Mouse (Mus musculus) G1E (cell line): ENCODE data around the gene Il4i1. TPM values are rescaled to one million over a fixed set of nuclear protein-coding genes. Genes with fewer than 3 reads are reported as not detected.

Experiments used
- ATAC-seq: 2 replicates; pipeline ENCODE4 v1.8.0; 2016; ENCODE audit warnings: mild to moderate bottlenecking; ENCODE audit not compliant: insufficient number of reproducible peaks, poor library complexity, low FRiP score, severe bottlenecking; ENCODE audit errors: extremely low read depth
- DNase-seq: peaks from one replicate; pipeline ENCODE4 v3.0.0; 2012; ENCODE audit warnings: low spot score
- H3K27me3 ChIP-seq: 2 replicates; pipeline ENCODE4 v1.6.1; 2012; ENCODE audit warnings: mild to moderate bottlenecking, low read length, inconsistent platforms; ENCODE audit not compliant: insufficient read depth
- H3K36me3 ChIP-seq: replicated peaks from 2 replicates; pipeline ENCODE3; 2012; ENCODE audit warnings: mild to moderate bottlenecking, inconsistent platforms
- H3K4me1 ChIP-seq: 2 replicates; pipeline ENCODE4 v1.6.1; 2012; ENCODE audit warnings: low read depth, low read length, inconsistent platforms, mixed read lengths; ENCODE audit not compliant: insufficient read depth
- H3K4me3 ChIP-seq: 2 replicates; pipeline ENCODE4 v1.5.1; 2012; ENCODE audit warnings: low read depth, mild to moderate bottlenecking, inconsistent platforms, low read length, moderate library complexity, mixed read lengths
- H3K9me3 ChIP-seq: replicated peaks from 2 replicates; pipeline ENCODE4 v1.6.1; 2012; ENCODE audit warnings: inconsistent platforms
- CTCF ChIP-seq: IDR thresholded peaks from 2 replicates; pipeline ENCODE4 v1.5.1; 2012; ENCODE audit warnings: low read depth, low read length, inconsistent platforms, mixed read lengths
- GATA1 ChIP-seq: IDR thresholded peaks from 2 replicates; pipeline ENCODE4 v1.6.1; 2012; ENCODE audit warnings: borderline replicate concordance, low read length, inconsistent platforms, mixed read lengths
- GATA2 ChIP-seq: IDR thresholded peaks from 2 replicates; pipeline ENCODE4 v1.6.1; 2012; ENCODE audit warnings: low read depth, low read length, inconsistent platforms, borderline replicate concordance
- POLR2AphosphoS5 ChIP-seq: IDR thresholded peaks from 2 replicates; pipeline ENCODE4 v1.6.1; 2012; ENCODE audit warnings: low read depth, low read length, inconsistent platforms; ENCODE audit not compliant: insufficient replicate concordance
- TAL1 ChIP-seq: conservative IDR thresholded peaks from 2 replicates; pipeline ENCODE4 v1.6.1; 2012; ENCODE audit warnings: low read depth, low read length, inconsistent platforms, mixed read lengths
- polyA plus RNA-seq: library from polyadenylated mRNA; stranded (reverse); fragments of >175 nt; gene quantifications from 2 replicates; pipeline ENCODE4 v1.2.3, GENCODE M21; 2012
- total RNA-seq, 2 experiments: library from RNA; stranded (forward) in 1 of 2; stranded (reverse) in 1 of 2; fragments of 200-1000 nt in 1 of 2; fragments of >200 nt in 1 of 2; fragmentation: Nextera tagmentation in 1 of 2; gene quantifications; 2 replicates each; pipeline ENCODE4 v1.2.3; 2014 to 2017

The Il4i1 gene
- total and polyA plus RNA-seq, 3 experiments, result 1.3 to 4.2 (median 3.2) TPM

GRCm38 (mm10) chr7:44883036-44883435, 66.8 kb downstream of the Il4i1 start:
- Histone ChIP-seq H3K4me3 (no peak overlapping the region), H3K9me3 (no peaks in the 10 kb centered on the region), H3K27me3 (no peaks in the 10 kb centered on the region), H3K36me3 (peaks cover 98% of the 10 kb centered on the region), H3K4me1 (peaks cover 18% of the 10 kb centered on the region)
- TF ChIP-seq CTCF (no peak), GATA1 (no peak), POLR2AphosphoS5 (no peak), TAL1 (no peak), GATA2 (no peak)
- DNase-seq, result no peak
- ATAC-seq, result no peak

- Histone ChIP-seq H3K36me3 (peaks cover 98% of the 10 kb centered on the region), H3K4me3 (no peak overlapping the region), H3K4me1 (peaks cover 26% of the 10 kb centered on the region), H3K27me3 (no peaks in the 10 kb centered on the region), H3K9me3 (no peaks in the 10 kb centered on the region)
- TF ChIP-seq GATA2 (no peak), POLR2AphosphoS5 (no peak), CTCF (no peak), GATA1 (no peak)
- DNase-seq (no peak), ATAC-seq (no peak)
Observed at GRCm38 (mm10) chr7:44884637-44885036, 68.5 kb downstream of the Il4i1 start.

- no peaks in the 10 kb centered on the region for H3K27me3 ChIP-seq
- peaks cover 90% of the 10 kb centered on the region for H3K36me3 ChIP-seq
- DNase-seq (no peak), ATAC-seq (no peak)
- no peak overlapping the region for H3K4me3 ChIP-seq
- no peak for TF ChIP-seq GATA2
- no peak for TF ChIP-seq TAL1
- no peak for TF ChIP-seq POLR2AphosphoS5
- TF ChIP-seq CTCF, result no peak
- TF ChIP-seq GATA1, result no peak
- H3K9me3 ChIP-seq, result no peaks in the 10 kb centered on the region
- H3K4me1 ChIP-seq, result peaks cover 44% of the 10 kb centered on the region
Observed at GRCm38 (mm10) chr7:44886964-44887363, 70.8 kb downstream of the Il4i1 start.

GRCm38 (mm10) chr7:44888256-44889105, 72.3 kb downstream of the Il4i1 start:
- H3K27me3 ChIP-seq, result no peaks in the 10 kb centered on the region
- ATAC-seq, result no peak
- H3K4me3 ChIP-seq, result no peak overlapping the region
- peaks cover 75% of the 10 kb centered on the region for H3K36me3 ChIP-seq
- TF ChIP-seq CTCF (no peak), POLR2AphosphoS5 (no peak), TAL1 (no peak), GATA2 (no peak), GATA1 (no peak)
- DNase-seq, result no peak
- H3K4me1 ChIP-seq, result peaks cover 51% of the 10 kb centered on the region
- no peaks in the 10 kb centered on the region for H3K9me3 ChIP-seq

GRCm38 (mm10) chr7:44890180-44890579, 74.0 kb downstream of the Il4i1 start:
- Histone ChIP-seq H3K9me3 (no peaks in the 10 kb centered on the region), H3K27me3 (no peaks in the 10 kb centered on the region), H3K36me3 (peaks cover 60% of the 10 kb centered on the region), H3K4me1 (peaks cover 57% of the 10 kb centered on the region), H3K4me3 (no peak overlapping the region; the same call in 1 of the 2 replicates)
- no peak for ATAC-seq
- TF ChIP-seq GATA1 (no peak), TAL1 (no peak), GATA2 (no peak), CTCF (no peak), POLR2AphosphoS5 (no peak)
- no peak for DNase-seq

Other genes starting within 250 kb of the Il4i1 start
Only the 20 nearest of the 25 such genes appear.
- not detected in 2 replicates for gene Myh14, start 145.5 kb upstream of the Il4i1 start, total RNA-seq (2014; fragmentation: Nextera tagmentation)
- gene Myh14, start 145.5 kb upstream of the Il4i1 start, total RNA-seq (2017), result not detected in 2 replicates
- not detected in 2 replicates for gene Myh14, start 145.5 kb upstream of the Il4i1 start, polyA plus RNA-seq
- gene Izumo2, start 107.6 kb upstream of the Il4i1 start, total RNA-seq (2014; fragmentation: Nextera tagmentation), result not detected in 2 replicates
- gene Izumo2, start 107.6 kb upstream of the Il4i1 start, total RNA-seq (2017), result not detected in 2 replicates
- gene Izumo2, start 107.6 kb upstream of the Il4i1 start, polyA plus RNA-seq, result not detected in 2 replicates
- gene Vrk3, start 68.0 kb upstream of the Il4i1 start, total RNA-seq (2014; fragmentation: Nextera tagmentation), result 44.9 and 48.7 TPM in 2 replicates
- 48.8 and 49.0 TPM in 2 replicates for gene Vrk3, start 68.0 kb upstream of the Il4i1 start, total RNA-seq (2017)
- gene Vrk3, start 68.0 kb upstream of the Il4i1 start, polyA plus RNA-seq, result 72.0 and 82.5 TPM in 2 replicates
- gene Zfp473, start 65.3 kb upstream of the Il4i1 start, total RNA-seq (2014; fragmentation: Nextera tagmentation), result 3.9 and 4.1 TPM in 2 replicates
- gene Zfp473, start 65.3 kb upstream of the Il4i1 start, total RNA-seq (2017), result 4.0 and 4.5 TPM in 2 replicates
- gene Zfp473, start 65.3 kb upstream of the Il4i1 start, polyA plus RNA-seq, result 0.14 and 0.33 TPM in 2 replicates
- 96.5 and 160 TPM in 2 replicates for gene Nup62, start 299 bp upstream of the Il4i1 start, total RNA-seq (2014; fragmentation: Nextera tagmentation)
- 94.9 and 102 TPM in 2 replicates for gene Nup62, start 299 bp upstream of the Il4i1 start, total RNA-seq (2017)
- gene Nup62, start 299 bp upstream of the Il4i1 start, polyA plus RNA-seq, result 85.4 and 157 TPM in 2 replicates
- gene Atf5, start 271 bp downstream of the Il4i1 start, total RNA-seq (2014; fragmentation: Nextera tagmentation), result 37.7 and 58.5 TPM in 2 replicates
- gene Atf5, start 271 bp downstream of the Il4i1 start, total RNA-seq (2017), result 5.2 and 8.6 TPM in 2 replicates
- 282 and 396 TPM in 2 replicates for gene Atf5, start 271 bp downstream of the Il4i1 start, polyA plus RNA-seq
- gene Akt1s1, start 32.6 kb downstream of the Il4i1 start, total RNA-seq (2014; fragmentation: Nextera tagmentation), result 13.3 and 14.4 TPM in 2 replicates
- gene Akt1s1, start 32.6 kb downstream of the Il4i1 start, total RNA-seq (2017), result 23.7 and 32.5 TPM in 2 replicates
- gene Akt1s1, start 32.6 kb downstream of the Il4i1 start, polyA plus RNA-seq, result 290 and 566 TPM in 2 replicates
- 32.3 and 33.5 TPM in 2 replicates for gene Tbc1d17, start 32.7 kb downstream of the Il4i1 start, total RNA-seq (2014; fragmentation: Nextera tagmentation)
- gene Tbc1d17, start 32.7 kb downstream of the Il4i1 start, total RNA-seq (2017), result 25.7 and 33.5 TPM in 2 replicates
- gene Tbc1d17, start 32.7 kb downstream of the Il4i1 start, polyA plus RNA-seq, result 65.4 and 75.7 TPM in 2 replicates
- gene Pnkp, start 40.8 kb downstream of the Il4i1 start, total RNA-seq (2014; fragmentation: Nextera tagmentation), result 20.5 and 35.8 TPM in 2 replicates
- gene Pnkp, start 40.8 kb downstream of the Il4i1 start, total RNA-seq (2017), result 28.2 and 36.2 TPM in 2 replicates
- gene Pnkp, start 40.8 kb downstream of the Il4i1 start, polyA plus RNA-seq, result 33.0 and 35.9 TPM in 2 replicates
- gene Ptov1, start 53.4 kb downstream of the Il4i1 start, total RNA-seq (2014; fragmentation: Nextera tagmentation), result 65.9 and 75.4 TPM in 2 replicates
- 27.2 and 33.2 TPM in 2 replicates for gene Ptov1, start 53.4 kb downstream of the Il4i1 start, total RNA-seq (2017)
- 145 and 150 TPM in 2 replicates for gene Ptov1, start 53.4 kb downstream of the Il4i1 start, polyA plus RNA-seq
- 77.5 and 96.6 TPM in 2 replicates for gene Med25, start 76.3 kb downstream of the Il4i1 start, total RNA-seq (2014; fragmentation: Nextera tagmentation)
- gene Med25, start 76.3 kb downstream of the Il4i1 start, total RNA-seq (2017), result 14.0 and 16.5 TPM in 2 replicates
- 367 and 482 TPM in 2 replicates for gene Med25, start 76.3 kb downstream of the Il4i1 start, polyA plus RNA-seq
- gene Fuz, start 79.7 kb downstream of the Il4i1 start, total RNA-seq (2014; fragmentation: Nextera tagmentation), result 13.6 and 17.8 TPM in 2 replicates
- gene Fuz, start 79.7 kb downstream of the Il4i1 start, total RNA-seq (2017), result 16.8 and 19.0 TPM in 2 replicates
- gene Fuz, start 79.7 kb downstream of the Il4i1 start, polyA plus RNA-seq, result 37.5 and 49.0 TPM in 2 replicates
- 68.8 and 98.0 TPM in 2 replicates for gene Ap2a1, start 113.1 kb downstream of the Il4i1 start, total RNA-seq (2014; fragmentation: Nextera tagmentation)
- 19.8 and 30.8 TPM in 2 replicates for gene Ap2a1, start 113.1 kb downstream of the Il4i1 start, total RNA-seq (2017)
- 92.1 and 98.8 TPM in 2 replicates for gene Ap2a1, start 113.1 kb downstream of the Il4i1 start, polyA plus RNA-seq
- not detected in 2 replicates for gene Tsks, start 126.8 kb downstream of the Il4i1 start, total RNA-seq (2014; fragmentation: Nextera tagmentation)
- not detected in 2 replicates for gene Tsks, start 126.8 kb downstream of the Il4i1 start, total RNA-seq (2017)
- gene Tsks, start 126.8 kb downstream of the Il4i1 start, polyA plus RNA-seq, result 0.29 and 0.44 TPM in 2 replicates
- 0.53 and 2.4 TPM in 2 replicates for gene Cpt1c, start 158.5 kb downstream of the Il4i1 start, total RNA-seq (2014; fragmentation: Nextera tagmentation)
- 0.11 and 0.23 TPM in 2 replicates for gene Cpt1c, start 158.5 kb downstream of the Il4i1 start, total RNA-seq (2017)
- 0.28 and 0.33 TPM in 2 replicates for gene Cpt1c, start 158.5 kb downstream of the Il4i1 start, polyA plus RNA-seq
- gene Prmt1, start 170.2 kb downstream of the Il4i1 start, total RNA-seq (2014; fragmentation: Nextera tagmentation), result 165 and 169 TPM in 2 replicates
- 97.2 and 113 TPM in 2 replicates for gene Prmt1, start 170.2 kb downstream of the Il4i1 start, total RNA-seq (2017)
- gene Prmt1, start 170.2 kb downstream of the Il4i1 start, polyA plus RNA-seq, result 89.5 and 105 TPM in 2 replicates
- 129 and 135 TPM in 2 replicates for gene Irf3, start 181.3 kb downstream of the Il4i1 start, total RNA-seq (2014; fragmentation: Nextera tagmentation)
- gene Irf3, start 181.3 kb downstream of the Il4i1 start, total RNA-seq (2017), result 107 and 135 TPM in 2 replicates
- 65.6 and 87.1 TPM in 2 replicates for gene Irf3, start 181.3 kb downstream of the Il4i1 start, polyA plus RNA-seq
- gene Bcl2l12, start 182.3 kb downstream of the Il4i1 start, total RNA-seq (2014; fragmentation: Nextera tagmentation), result 11.1 and 13.9 TPM in 2 replicates
- gene Bcl2l12, start 182.3 kb downstream of the Il4i1 start, total RNA-seq (2017), result 15.6 and 20.4 TPM in 2 replicates
- gene Bcl2l12, start 182.3 kb downstream of the Il4i1 start, polyA plus RNA-seq, result 65.9 and 74.6 TPM in 2 replicates
- gene Scaf1, start 200.0 kb downstream of the Il4i1 start, total RNA-seq (2014; fragmentation: Nextera tagmentation), result 66.0 and 111 TPM in 2 replicates
- gene Scaf1, start 200.0 kb downstream of the Il4i1 start, total RNA-seq (2017), result 11.3 and 13.5 TPM in 2 replicates
- 203 and 244 TPM in 2 replicates for gene Scaf1, start 200.0 kb downstream of the Il4i1 start, polyA plus RNA-seq
- 16.3 and 22.1 TPM in 2 replicates for gene Rras, start 201.6 kb downstream of the Il4i1 start, total RNA-seq (2014; fragmentation: Nextera tagmentation)
- 3.1 and 3.2 TPM in 2 replicates for gene Rras, start 201.6 kb downstream of the Il4i1 start, total RNA-seq (2017)
- 5.6 and 6.9 TPM in 2 replicates for gene Rras, start 201.6 kb downstream of the Il4i1 start, polyA plus RNA-seq